Mouse (Mus musculus) ovary, postnatal 10 days (tissue): ENCODE results near the gene Defb28.

ENCODE experiments used
- DNase-seq: peaks from one replicate; pipeline ENCODE4 v3.0.0; 2022; ENCODE audit warnings: low spot score

Defb28 gene

GRCm38 (mm10) chr2:152517981-152518380 is at the start of gene Defb28:
TSS of gene Defb28 (plus strand) at chr2:152518255.
- DNase-seq: no peak

- DNase-seq: peak; percentile 18
These were observed 47.1 kb upstream of the Defb28 start for GRCm38 (mm10) chr2:152470973-152471372.

GRCm38 (mm10) chr2:152472434-152472833 is 45.6 kb upstream of the Defb28 start:
- DNase-seq: no peak

- no peak for DNase-seq
These were observed 41.3 kb upstream of the Defb28 start, which contains the start of gene Defb20 for GRCm38 (mm10) chr2:152476763-152477162. TSS of gene Defb20 (plus strand) at chr2:152477063.

GRCm38 (mm10) chr2:152480881-152481280 is 37.2 kb upstream of the Defb28 start:
- DNase-seq: no peak

GRCm38 (mm10) chr2:152481726-152482125 is 36.3 kb upstream of the Defb28 start:
- no peak for DNase-seq

GRCm38 (mm10) chr2:152487024-152487423 is 31.0 kb upstream of the Defb28 start:
- no peak for DNase-seq

- DNase-seq: no peak
These were observed 28.0 kb upstream of the Defb28 start, which contains the start of gene Defb22 for GRCm38 (mm10) chr2:152490038-152490437. TSS of gene Defb22 (minus strand) at chr2:152490138.

- DNase-seq: no peak
These were observed 24.9 kb upstream of the Defb28 start for GRCm38 (mm10) chr2:152493151-152493550.

GRCm38 (mm10) chr2:152498020-152498419 is 20.0 kb upstream of the Defb28 start:
- DNase-seq: no peak

- no peak for DNase-seq
These were observed 17.7 kb upstream of the Defb28 start for GRCm38 (mm10) chr2:152500204-152500862.

- DNase-seq: no peak
These were observed 17.2 kb upstream of the Defb28 start for GRCm38 (mm10) chr2:152500863-152501229.

GRCm38 (mm10) chr2:152503950-152504349 is 14.1 kb upstream of the Defb28 start:
- no peak for DNase-seq

GRCm38 (mm10) chr2:152511592-152511991 is 6.5 kb upstream of the Defb28 start, which contains the start of gene Defb26:
TSS of gene Defb26 (minus strand) at chr2:152511692.
- DNase-seq: no peak

- no peak for DNase-seq
These were observed 2.0 kb upstream of the Defb28 start for GRCm38 (mm10) chr2:152516084-152516483.

GRCm38 (mm10) chr2:152539944-152540710 is 22.1 kb downstream of the Defb28 start, which contains the start of gene Defb29:
TSS of gene Defb29 (minus strand) at chr2:152540098.
- no peak for DNase-seq

- no peak for DNase-seq
These were observed 23.9 kb downstream of the Defb28 start for GRCm38 (mm10) chr2:152541979-152542378.

- DNase-seq: no peak
These were observed 24.8 kb downstream of the Defb28 start for GRCm38 (mm10) chr2:152542897-152543296.

- DNase-seq: no peak
These were observed 25.4 kb downstream of the Defb28 start for GRCm38 (mm10) chr2:152543478-152543877.

- DNase-seq: no peak
These were observed 26.6 kb downstream of the Defb28 start for GRCm38 (mm10) chr2:152544691-152545090.

- no peak for DNase-seq
These were observed 30.1 kb downstream of the Defb28 start for GRCm38 (mm10) chr2:152548124-152548523.

- peak; percentile 24 for DNase-seq
These were observed 35.8 kb downstream of the Defb28 start for GRCm38 (mm10) chr2:152553774-152554423.

- no peak for DNase-seq
These were observed 38.6 kb downstream of the Defb28 start for GRCm38 (mm10) chr2:152556655-152557054.
